Mouse (Mus musculus): Measurements from ENCODE around the gene Ralgapa2. TPM values are rescaled to one million over a fixed set of nuclear protein-coding genes. Genes with fewer than 3 reads are reported as not detected.
A peak's percentile ranks its signal among the peaks of the same experiment; 100 is the strongest.

Gene Ralgapa2
- polyA plus RNA-seq, 1 experiment from 2014 or later: 11.8 TPM

DNA sequence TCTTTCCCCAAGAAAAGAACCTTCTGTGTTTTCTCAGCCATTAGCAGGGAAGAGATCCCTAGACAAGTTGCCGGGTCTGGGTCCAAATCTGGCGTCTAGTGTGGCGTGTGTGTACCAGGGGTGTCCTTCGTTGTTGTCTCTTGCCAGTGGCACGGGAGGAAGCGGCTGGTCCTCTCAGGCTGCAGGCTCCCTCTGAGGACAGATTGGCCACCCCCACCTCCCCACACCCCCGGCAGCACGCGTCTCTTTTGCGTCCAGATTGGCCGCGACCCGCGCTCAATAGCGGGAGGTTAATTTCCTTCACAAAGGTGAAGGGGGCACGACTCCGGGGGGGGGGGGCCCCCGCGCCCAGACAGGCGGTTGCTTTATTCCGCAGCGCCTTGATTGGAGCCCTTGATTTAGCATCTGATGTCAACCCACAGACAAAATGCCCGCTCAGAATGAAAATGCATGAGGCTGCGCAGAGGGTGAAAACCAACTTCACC lies 291.5 kb downstream of the Ralgapa2 start:
- H3K27ac ChIP-seq (ENCODE audit: low read depth, low read length): peak overlapping the region; percentile 91
- under 1% methylated on average over 24 of the region's 24 CpGs for WGBS
- peaks cover 50% of the 10 kb centered on the region for H3K27me3 ChIP-seq (ENCODE audit: control insufficient read depth, insufficient read depth, low read length)
- ATAC-seq (replicated peaks; ENCODE audit: low FRiP score) (no peak), DNase-seq (ENCODE audit: low spot score) (peak; percentile 81)
- no peaks in the 10 kb centered on the region for H3K36me3 ChIP-seq (ENCODE audit: control insufficient read depth, insufficient read depth, low read length)
- peak overlapping the region; percentile 81; the same call in 1 of the 2 replicates for H3K9ac ChIP-seq (ENCODE audit: low read length)
- peak overlapping the region; percentile 63 for H3K4me3 ChIP-seq (ENCODE audit: low read depth, low read length)
- peak overlapping the region; percentile 89 for H3K4me2 ChIP-seq (ENCODE audit: low read depth, low read length, severe bottlenecking)
- peaks cover 37% of the 10 kb centered on the region for H3K4me1 ChIP-seq (replicated peaks; ENCODE audit: control insufficient read depth, insufficient read depth, low read length)
- no peaks in the 10 kb centered on the region for H3K9me3 ChIP-seq (ENCODE audit: control insufficient read depth, low read length)

DNA sequence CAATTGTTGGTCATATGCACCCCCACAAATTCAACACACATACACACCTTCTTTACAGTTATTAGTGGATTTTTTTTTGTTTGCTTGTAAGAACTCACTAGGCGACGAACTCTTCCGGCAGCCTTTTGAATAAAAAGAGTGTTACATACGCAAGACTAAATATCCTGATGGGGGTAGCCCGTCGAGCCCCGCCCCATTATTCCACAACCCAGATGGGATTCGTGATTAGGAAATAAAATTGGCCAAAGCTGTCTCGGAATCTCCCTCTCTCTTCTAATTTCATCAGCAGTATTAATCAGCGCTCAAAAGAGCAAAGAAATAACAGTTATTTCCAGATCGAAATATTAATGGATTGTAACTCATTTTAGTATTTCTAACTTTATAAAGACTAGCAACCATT lies 292.4 kb downstream of the Ralgapa2 start:
- DNase-seq (ENCODE audit: low spot score) (no peak), ATAC-seq (replicated peaks; ENCODE audit: low FRiP score) (no peak)
- H3K9me3 ChIP-seq (ENCODE audit: control insufficient read depth, low read length): no peaks in the 10 kb centered on the region
- H3K27ac ChIP-seq (ENCODE audit: low read depth, low read length): no peak overlapping the region
- no peak overlapping the region for H3K4me2 ChIP-seq (ENCODE audit: low read depth, low read length, severe bottlenecking)
- WGBS: 8% methylated on average over 11 of the region's 11 CpGs
- H3K9ac ChIP-seq (ENCODE audit: low read length): no peak overlapping the region
- H3K27me3 ChIP-seq (ENCODE audit: control insufficient read depth, insufficient read depth, low read length): peaks cover 47% of the 10 kb centered on the region
- H3K4me1 ChIP-seq (replicated peaks; ENCODE audit: control insufficient read depth, insufficient read depth, low read length): peaks cover 38% of the 10 kb centered on the region
- no peaks in the 10 kb centered on the region for H3K36me3 ChIP-seq (ENCODE audit: control insufficient read depth, insufficient read depth, low read length)
- no peak overlapping the region for H3K4me3 ChIP-seq (ENCODE audit: low read depth, low read length)

- Histone ChIP-seq H3K36me3 (ENCODE audit: control insufficient read depth, insufficient read depth, low read length) (no peaks in the 10 kb centered on the region), H3K4me1 (replicated peaks; ENCODE audit: control insufficient read depth, insufficient read depth, low read length) (peaks cover 38% of the 10 kb centered on the region), H3K4me2 (ENCODE audit: low read depth, low read length, severe bottlenecking) (peak overlapping the region; percentile 38), H3K27me3 (ENCODE audit: control insufficient read depth, insufficient read depth, low read length) (peaks cover 40% of the 10 kb centered on the region), H3K9me3 (ENCODE audit: control insufficient read depth, low read length) (no peaks in the 10 kb centered on the region), H3K9ac (ENCODE audit: low read length) (peak overlapping the region; percentile 24; the same call in 1 of the 2 replicates), H3K4me3 (ENCODE audit: low read depth, low read length) (peak overlapping the region; percentile 11; the same call in 1 of the 2 replicates), H3K27ac (ENCODE audit: low read depth, low read length) (peak overlapping the region; percentile 87)
- WGBS: 2% methylated on average over 19 of the region's 19 CpGs
- DNase-seq (ENCODE audit: low spot score) (peak; percentile 73), ATAC-seq (replicated peaks; ENCODE audit: low FRiP score) (no peak)
These were observed 293.1 kb downstream of the Ralgapa2 start for GRCm38 (mm10) chr2:146218881-146219535.

- Histone ChIP-seq H3K9ac (ENCODE audit: low read length) (peak overlapping the region; percentile 53), H3K27me3 (ENCODE audit: control insufficient read depth, insufficient read depth, low read length) (peaks cover 32% of the 10 kb centered on the region), H3K4me2 (ENCODE audit: low read depth, low read length, severe bottlenecking) (peak overlapping the region; percentile 55), H3K27ac (ENCODE audit: low read depth, low read length) (peak overlapping the region; percentile 87), H3K9me3 (ENCODE audit: control insufficient read depth, low read length) (no peaks in the 10 kb centered on the region), H3K4me1 (replicated peaks; ENCODE audit: control insufficient read depth, insufficient read depth, low read length) (peaks cover 37% of the 10 kb centered on the region), H3K36me3 (ENCODE audit: control insufficient read depth, insufficient read depth, low read length) (no peaks in the 10 kb centered on the region), H3K4me3 (ENCODE audit: low read depth, low read length) (peak overlapping the region; percentile 16; the same call in 1 of the 2 replicates)
- ATAC-seq (replicated peaks; ENCODE audit: low FRiP score) (peak; percentile 57), DNase-seq (ENCODE audit: low spot score) (peak; percentile 88)
- under 1% methylated on average over 39 of the region's 40 CpGs for WGBS
These were observed 293.9 kb downstream of the Ralgapa2 start for GRCm38 (mm10) chr2:146218161-146218691.

DNA sequence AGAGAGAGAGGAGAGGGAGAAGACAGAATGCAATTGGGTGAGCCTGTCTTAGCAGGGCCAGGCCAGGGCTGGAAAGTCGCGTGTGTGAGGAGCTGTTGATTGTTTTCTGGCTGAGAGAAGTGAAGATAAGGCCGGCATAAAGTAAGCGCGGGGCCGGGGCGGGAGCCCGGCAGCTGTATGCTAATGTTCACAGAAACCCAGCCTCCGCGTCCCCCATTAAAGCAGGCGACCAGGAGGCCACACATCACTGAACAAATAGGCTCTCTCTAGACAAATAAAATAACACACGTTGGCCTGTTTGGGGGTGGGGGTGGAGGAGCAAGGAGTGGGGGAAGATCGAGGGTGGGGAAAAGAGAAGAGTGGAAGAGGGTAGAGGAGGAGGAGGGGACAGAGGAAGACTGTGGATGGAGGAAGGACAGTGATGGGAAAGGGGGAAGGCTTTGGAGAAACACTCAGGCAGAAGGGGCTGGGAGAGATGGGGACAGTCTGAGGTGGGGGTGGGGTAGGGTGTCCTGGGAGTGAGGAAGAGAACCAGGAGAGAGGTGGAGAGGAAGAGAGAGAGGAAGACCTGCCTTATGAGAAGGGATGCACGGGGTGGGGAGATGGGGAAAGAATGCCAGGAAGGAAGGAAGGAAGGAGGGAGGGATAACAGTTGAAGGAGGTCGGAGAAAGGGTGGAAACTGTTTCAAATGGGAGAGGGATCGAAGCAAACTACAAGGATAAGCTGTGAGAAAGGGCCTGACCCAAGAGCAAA lies 294.7 kb downstream of the Ralgapa2 start:
- Histone ChIP-seq H3K27me3 (ENCODE audit: control insufficient read depth, insufficient read depth, low read length) (peaks cover 26% of the 10 kb centered on the region), H3K9me3 (ENCODE audit: control insufficient read depth, low read length) (no peaks in the 10 kb centered on the region), H3K4me2 (ENCODE audit: low read depth, low read length, severe bottlenecking) (peak overlapping the region; percentile 55), H3K27ac (ENCODE audit: low read depth, low read length) (peak overlapping the region; percentile 87), H3K4me1 (replicated peaks; ENCODE audit: control insufficient read depth, insufficient read depth, low read length) (peaks cover 36% of the 10 kb centered on the region), H3K4me3 (ENCODE audit: low read depth, low read length) (peak overlapping the region; percentile 16; the same call in 1 of the 2 replicates), H3K9ac (ENCODE audit: low read length) (peak overlapping the region; percentile 53), H3K36me3 (ENCODE audit: control insufficient read depth, insufficient read depth, low read length) (no peaks in the 10 kb centered on the region)
- ATAC-seq (replicated peaks; ENCODE audit: low FRiP score) (peak; percentile 42), DNase-seq (ENCODE audit: low spot score) (peak; percentile 81)
- WGBS: under 1% methylated on average over 16 of the region's 16 CpGs

DNA sequence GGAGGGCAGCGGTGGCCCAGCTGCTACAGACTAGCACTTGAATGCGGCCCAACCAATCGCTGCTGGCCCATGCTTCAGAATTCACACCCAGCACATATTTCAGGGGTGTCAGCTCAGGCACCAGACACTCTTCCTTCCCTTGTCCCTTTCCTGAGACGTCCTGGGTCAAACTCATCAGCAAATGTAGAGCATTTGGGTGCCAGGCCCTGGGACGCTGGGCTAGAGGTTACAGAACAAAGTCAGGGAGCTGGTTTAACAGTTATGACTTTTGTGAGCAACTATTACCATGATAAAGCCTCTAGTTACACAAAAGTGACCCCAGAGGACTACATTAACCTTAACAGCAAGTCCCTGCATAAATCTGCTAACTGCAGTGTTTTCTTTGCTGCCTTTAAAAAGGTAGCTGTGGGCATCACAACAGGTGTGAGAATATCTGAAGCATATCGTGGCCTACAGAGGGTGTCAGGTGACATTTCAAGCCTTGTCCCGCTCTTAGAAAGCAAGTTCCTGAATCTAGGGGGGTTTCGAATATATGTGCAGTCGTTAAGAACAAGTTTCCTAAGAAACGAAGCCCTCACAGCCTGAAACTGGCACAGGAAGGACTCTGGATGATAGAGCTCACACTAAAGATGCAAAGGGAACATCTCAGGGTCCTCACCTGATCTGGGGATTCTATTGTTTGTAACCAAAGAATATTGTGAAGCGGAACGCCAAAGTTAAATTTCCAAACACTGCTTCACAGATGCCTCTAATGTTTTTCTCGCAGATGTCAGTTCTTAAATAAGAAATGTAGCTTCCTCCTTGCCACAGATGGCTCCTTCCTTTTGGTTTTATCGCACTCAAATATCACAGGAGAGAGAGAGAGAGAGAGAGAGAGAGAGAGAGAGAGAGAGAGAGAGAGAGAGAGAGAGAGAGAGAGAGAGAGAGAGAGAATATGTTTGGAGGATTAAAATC lies 295.8 kb downstream of the Ralgapa2 start:
- ATAC-seq (replicated peaks; ENCODE audit: low FRiP score) (no peak), DNase-seq (ENCODE audit: low spot score) (no peak)
- Histone ChIP-seq H3K36me3 (ENCODE audit: control insufficient read depth, insufficient read depth, low read length) (no peaks in the 10 kb centered on the region), H3K4me3 (ENCODE audit: low read depth, low read length) (no peak overlapping the region), H3K9me3 (ENCODE audit: control insufficient read depth, low read length) (no peaks in the 10 kb centered on the region), H3K27ac (ENCODE audit: low read depth, low read length) (peak overlapping the region; percentile 41; the same call in 1 of the 2 replicates), H3K27me3 (ENCODE audit: control insufficient read depth, insufficient read depth, low read length) (peaks cover 26% of the 10 kb centered on the region), H3K9ac (ENCODE audit: low read length) (no peak overlapping the region; the same call in 1 of the 2 replicates), H3K4me2 (ENCODE audit: low read depth, low read length, severe bottlenecking) (0 out of 2 replicates have a peak overlapping the region, but pooled peaks have one; percentile 15), H3K4me1 (replicated peaks; ENCODE audit: control insufficient read depth, insufficient read depth, low read length) (peaks cover 36% of the 10 kb centered on the region)
- WGBS: 16% methylated on average over 14 of the region's 14 CpGs

DNA sequence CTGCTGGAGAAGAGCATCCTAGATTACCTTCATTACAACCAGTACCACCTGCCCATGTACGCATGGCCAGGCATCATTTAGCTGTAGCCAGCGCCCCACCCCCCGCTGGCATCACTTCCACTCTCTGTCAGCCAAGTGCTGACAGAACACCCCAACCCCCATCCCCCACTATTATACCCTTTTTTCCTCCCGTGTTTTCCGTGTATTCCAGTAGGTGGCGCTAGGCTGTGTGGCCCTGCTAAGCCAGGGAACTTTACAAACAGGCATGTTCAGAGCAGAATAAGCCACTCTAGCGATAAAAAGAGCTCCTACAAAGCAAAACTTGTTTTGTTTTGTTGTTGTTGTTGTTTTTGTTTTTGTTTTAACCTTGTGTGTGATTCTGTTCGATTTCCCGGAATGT lies 297.4 kb downstream of the Ralgapa2 start:
- Histone ChIP-seq H3K9ac (ENCODE audit: low read length) (no peak overlapping the region), H3K4me1 (replicated peaks; ENCODE audit: control insufficient read depth, insufficient read depth, low read length) (peaks cover 27% of the 10 kb centered on the region), H3K9me3 (ENCODE audit: control insufficient read depth, low read length) (no peaks in the 10 kb centered on the region), H3K36me3 (ENCODE audit: control insufficient read depth, insufficient read depth, low read length) (no peaks in the 10 kb centered on the region), H3K4me3 (ENCODE audit: low read depth, low read length) (no peak overlapping the region), H3K4me2 (ENCODE audit: low read depth, low read length, severe bottlenecking) (no peak overlapping the region), H3K27me3 (ENCODE audit: control insufficient read depth, insufficient read depth, low read length) (peaks cover 22% of the 10 kb centered on the region), H3K27ac (ENCODE audit: low read depth, low read length) (no peak overlapping the region)
- 3% methylated on average over 9 of the region's 9 CpGs for WGBS
- ATAC-seq (replicated peaks; ENCODE audit: low FRiP score) (no peak), DNase-seq (ENCODE audit: low spot score) (peak; percentile 74)

DNA sequence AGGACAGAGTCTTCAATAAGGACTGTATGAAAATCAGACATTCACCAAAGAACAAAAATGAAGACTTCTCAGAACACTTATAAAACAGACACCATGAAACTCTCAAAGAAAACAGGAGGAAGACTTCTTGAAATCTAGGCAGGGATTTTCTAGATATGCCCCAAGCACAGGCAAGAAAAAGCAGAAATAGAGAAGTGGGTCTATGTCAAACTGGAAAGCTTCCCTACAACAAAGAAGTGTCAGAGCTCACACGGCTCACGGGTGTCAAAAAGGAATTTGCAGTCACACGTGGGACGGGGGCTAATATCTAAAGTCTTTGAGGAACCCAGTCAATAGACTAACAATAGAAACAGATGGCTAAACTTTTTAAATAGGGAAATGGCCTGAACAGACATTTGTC lies 301.2 kb downstream of the Ralgapa2 start:
- WGBS: 32% methylated on average over 4 of the region's 4 CpGs
- H3K4me1 ChIP-seq (replicated peaks; ENCODE audit: control insufficient read depth, insufficient read depth, low read length): peaks cover 4% of the 10 kb centered on the region; the same call in 1 of the 2 replicates
- H3K27ac ChIP-seq (ENCODE audit: low read depth, low read length): no peak overlapping the region
- DNase-seq (ENCODE audit: low spot score) (no peak), ATAC-seq (replicated peaks; ENCODE audit: low FRiP score) (no peak)
- H3K36me3 ChIP-seq (ENCODE audit: control insufficient read depth, insufficient read depth, low read length): no peaks in the 10 kb centered on the region
- no peak overlapping the region for H3K9ac ChIP-seq (ENCODE audit: low read length)
- H3K4me3 ChIP-seq (ENCODE audit: low read depth, low read length): no peak overlapping the region
- no peak overlapping the region for H3K4me2 ChIP-seq (ENCODE audit: low read depth, low read length, severe bottlenecking)
- H3K27me3 ChIP-seq (ENCODE audit: control insufficient read depth, insufficient read depth, low read length): peaks cover 6% of the 10 kb centered on the region
- H3K9me3 ChIP-seq (ENCODE audit: control insufficient read depth, low read length): no peaks in the 10 kb centered on the region
